Mouse (Mus musculus): ENCODE data around the gene Fars2. TPM values are rescaled to one million over a fixed set of nuclear protein-coding genes. Genes with fewer than 3 reads are reported as not detected.

Fars2 gene
- polyA plus RNA-seq, 1 experiment from 2014 or later, result 32.5 TPM

DNA sequence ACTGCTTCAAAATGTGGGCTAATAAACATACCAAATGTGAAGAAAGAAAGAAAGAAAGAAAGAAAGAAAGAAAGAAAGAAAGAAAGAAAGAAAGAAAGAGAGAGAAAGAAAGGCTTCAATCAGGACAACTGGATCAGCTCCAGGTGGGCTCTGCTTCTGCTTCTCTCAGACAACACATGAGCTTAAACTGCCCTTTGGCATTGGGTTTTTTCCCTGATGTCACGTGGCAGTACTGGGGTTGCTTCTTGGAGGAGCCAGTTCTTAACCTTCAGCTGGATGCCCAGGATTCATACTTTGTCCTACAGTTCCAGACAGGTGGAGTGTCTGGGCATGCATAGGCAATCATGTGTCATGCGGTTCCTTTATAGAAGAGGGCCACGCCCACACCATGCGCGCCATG, 493.2 kb downstream of the Fars2 start:
- Histone ChIP-seq H3K9me3 (ENCODE audit: control insufficient read depth, low read length) (0 out of 2 replicates have a peak, but pooled peaks cover 5% of the 10 kb centered on the region), H3K9ac (ENCODE audit: low read depth, low read length) (no peak overlapping the region), H3K27me3 (replicated peaks; ENCODE audit: control insufficient read depth, insufficient read depth, low read length) (no peaks in the 10 kb centered on the region), H3K27ac (replicated peaks; ENCODE audit: low read depth, low read length) (no peak overlapping the region), H3K4me2 (ENCODE audit: low read depth, low read length) (no peak overlapping the region), H3K4me1 (ENCODE audit: control insufficient read depth, insufficient read depth, low read length) (no peaks in the 10 kb centered on the region), H3K4me3 (ENCODE audit: low read depth, low read length) (no peak overlapping the region), H3K36me3 (ENCODE audit: control insufficient read depth, insufficient read depth, low read length) (no peaks in the 10 kb centered on the region)
- 92% methylated on average over 5 of the region's 5 CpGs for WGBS
- DNase-seq (ENCODE audit: low spot score), result no peak
- ATAC-seq (ENCODE audit: low read depth), result no peak

DNA sequence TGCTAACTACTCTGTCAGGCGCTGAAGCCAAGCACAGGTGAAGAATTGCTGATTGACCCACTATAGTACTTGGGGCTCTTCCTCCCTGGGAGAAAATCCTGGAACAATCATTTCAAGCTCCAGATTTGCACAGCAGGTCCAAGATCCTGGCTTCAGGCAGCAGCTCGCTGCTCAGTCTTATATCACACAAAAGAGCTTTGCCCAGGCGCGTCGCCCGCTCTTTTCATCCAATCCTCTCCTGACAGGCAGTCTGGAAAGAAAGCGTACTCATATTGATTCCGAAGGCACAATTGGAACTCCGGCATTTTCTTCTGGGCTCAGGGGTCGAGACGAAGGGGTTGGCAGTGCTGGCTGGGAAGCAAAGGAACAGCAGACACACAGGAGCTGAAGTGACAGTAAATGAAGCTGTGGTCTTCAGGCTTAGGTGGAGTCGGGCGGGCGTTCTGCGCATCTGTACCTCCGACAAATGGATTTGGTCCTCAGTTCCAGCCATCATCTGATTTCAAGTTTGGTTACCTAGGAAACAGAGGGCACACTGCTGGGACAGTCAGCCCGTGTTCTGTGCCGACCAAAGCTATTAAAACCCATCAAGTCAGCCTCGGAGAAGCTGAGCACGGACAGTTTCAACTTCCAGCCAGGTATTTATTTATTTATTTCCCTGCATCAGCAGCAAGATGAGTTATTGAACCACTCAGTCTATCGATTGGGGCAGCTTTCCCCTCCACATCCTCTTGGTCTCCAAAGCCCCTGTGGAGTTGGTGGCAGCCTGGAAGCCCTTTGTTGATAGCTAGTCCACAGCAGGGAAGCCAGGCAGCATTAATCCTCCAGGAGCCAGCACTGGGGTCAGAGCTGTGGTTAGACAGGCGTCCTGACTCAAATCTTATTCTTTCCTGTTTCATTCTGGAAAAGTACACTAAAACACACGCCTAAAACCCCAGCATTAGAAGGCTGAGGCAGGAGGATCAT, 495.9 kb downstream of the Fars2 start:
- no peaks in the 10 kb centered on the region for H3K27me3 ChIP-seq (replicated peaks; ENCODE audit: control insufficient read depth, insufficient read depth, low read length)
- no peaks in the 10 kb centered on the region for H3K36me3 ChIP-seq (ENCODE audit: control insufficient read depth, insufficient read depth, low read length)
- H3K4me1 ChIP-seq (ENCODE audit: control insufficient read depth, insufficient read depth, low read length), result no peaks in the 10 kb centered on the region
- DNase-seq (ENCODE audit: low spot score) (peak; percentile 1), ATAC-seq (ENCODE audit: low read depth) (no peak; the same call in 1 of the 2 replicates)
- H3K4me3 ChIP-seq (ENCODE audit: low read depth, low read length), result no peak overlapping the region
- 54% methylated on average over 23 of the region's 23 CpGs for WGBS
- H3K9me3 ChIP-seq (ENCODE audit: control insufficient read depth, low read length), result 0 out of 2 replicates have a peak, but pooled peaks cover 5% of the 10 kb centered on the region
- no peak overlapping the region for H3K27ac ChIP-seq (replicated peaks; ENCODE audit: low read depth, low read length)
- H3K4me2 ChIP-seq (ENCODE audit: low read depth, low read length), result peak overlapping the region; percentile 26
- no peak overlapping the region for H3K9ac ChIP-seq (ENCODE audit: low read depth, low read length)

DNA sequence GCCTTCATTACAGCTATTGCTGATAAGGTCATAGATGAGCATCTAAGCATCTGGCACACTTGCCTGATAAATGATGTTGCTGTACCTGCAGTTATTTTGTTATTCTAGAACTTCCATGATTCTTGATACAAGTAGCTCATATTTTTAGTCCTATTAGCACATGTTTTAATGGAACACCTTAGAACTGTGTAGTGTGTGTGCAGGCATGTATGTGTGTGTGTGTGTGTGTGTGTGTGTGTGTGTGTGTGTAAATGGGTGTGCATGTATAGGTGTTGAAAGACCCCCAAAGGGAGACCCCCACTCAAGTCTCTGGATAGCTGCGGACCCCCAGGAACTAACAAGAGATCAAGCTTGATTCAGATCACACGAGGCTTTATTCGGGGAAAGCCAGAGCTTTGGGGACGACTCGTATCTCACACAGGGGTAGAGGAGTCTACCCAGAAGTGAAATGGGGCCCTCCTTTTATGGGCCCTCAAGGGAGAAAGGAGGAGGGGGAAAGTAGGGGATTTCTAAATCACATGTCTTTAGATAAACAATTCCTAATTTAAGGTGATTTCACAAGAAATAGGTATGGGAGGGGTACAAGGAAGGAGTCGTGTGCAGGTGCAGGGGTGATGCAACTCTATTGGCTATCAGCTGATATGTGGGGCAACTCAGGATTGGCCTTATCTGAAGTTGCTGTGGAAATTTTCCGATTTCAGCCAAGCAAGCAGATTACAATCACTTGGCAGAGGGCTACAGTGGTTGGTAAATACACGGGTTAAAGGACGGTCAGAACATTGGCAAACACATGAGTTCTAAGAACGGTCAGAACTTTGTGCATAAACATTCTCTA, 503.5 kb downstream of the Fars2 start:
- WGBS, result 83% methylated on average over 10 of the region's 10 CpGs
- H3K36me3 ChIP-seq (ENCODE audit: control insufficient read depth, insufficient read depth, low read length), result no peaks in the 10 kb centered on the region
- no peak overlapping the region for H3K4me2 ChIP-seq (ENCODE audit: low read depth, low read length)
- H3K4me3 ChIP-seq (ENCODE audit: low read depth, low read length), result no peak overlapping the region
- H3K9me3 ChIP-seq (ENCODE audit: control insufficient read depth, low read length), result no peaks in the 10 kb centered on the region
- ATAC-seq (ENCODE audit: low read depth) (no peak), DNase-seq (ENCODE audit: low spot score) (no peak)
- H3K4me1 ChIP-seq (ENCODE audit: control insufficient read depth, insufficient read depth, low read length), result no peaks in the 10 kb centered on the region
- no peak overlapping the region for H3K27ac ChIP-seq (replicated peaks; ENCODE audit: low read depth, low read length)
- no peak overlapping the region for H3K9ac ChIP-seq (ENCODE audit: low read depth, low read length)
- H3K27me3 ChIP-seq (replicated peaks; ENCODE audit: control insufficient read depth, insufficient read depth, low read length), result no peaks in the 10 kb centered on the region

DNA sequence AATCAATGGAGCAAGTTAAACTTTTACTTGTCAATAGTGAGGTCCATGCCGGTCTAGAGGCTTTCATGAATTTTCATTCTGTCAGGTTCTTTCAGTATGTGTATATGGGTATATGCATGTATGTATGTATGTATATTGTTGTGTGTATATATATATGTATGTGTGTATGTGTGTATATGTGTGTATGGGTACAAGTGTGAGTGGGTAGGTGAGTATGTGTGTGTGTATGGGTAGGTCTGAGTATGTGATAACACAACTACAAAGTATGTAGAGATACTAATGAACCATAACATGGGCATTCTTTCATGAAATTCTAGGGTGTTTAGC, 504.1 kb downstream of the Fars2 start:
- no peak overlapping the region for H3K4me2 ChIP-seq (ENCODE audit: low read depth, low read length)
- H3K9ac ChIP-seq (ENCODE audit: low read depth, low read length), result no peak overlapping the region
- no peaks in the 10 kb centered on the region for H3K9me3 ChIP-seq (ENCODE audit: control insufficient read depth, low read length)
- 93% methylated on average over 1 of the region's 1 CpGs for WGBS
- no peak overlapping the region for H3K27ac ChIP-seq (replicated peaks; ENCODE audit: low read depth, low read length)
- H3K4me3 ChIP-seq (ENCODE audit: low read depth, low read length), result no peak overlapping the region
- ATAC-seq (ENCODE audit: low read depth) (no peak), DNase-seq (ENCODE audit: low spot score) (no peak)
- no peaks in the 10 kb centered on the region for H3K27me3 ChIP-seq (replicated peaks; ENCODE audit: control insufficient read depth, insufficient read depth, low read length)
- no peaks in the 10 kb centered on the region for H3K4me1 ChIP-seq (ENCODE audit: control insufficient read depth, insufficient read depth, low read length)
- no peaks in the 10 kb centered on the region for H3K36me3 ChIP-seq (ENCODE audit: control insufficient read depth, insufficient read depth, low read length)

DNA sequence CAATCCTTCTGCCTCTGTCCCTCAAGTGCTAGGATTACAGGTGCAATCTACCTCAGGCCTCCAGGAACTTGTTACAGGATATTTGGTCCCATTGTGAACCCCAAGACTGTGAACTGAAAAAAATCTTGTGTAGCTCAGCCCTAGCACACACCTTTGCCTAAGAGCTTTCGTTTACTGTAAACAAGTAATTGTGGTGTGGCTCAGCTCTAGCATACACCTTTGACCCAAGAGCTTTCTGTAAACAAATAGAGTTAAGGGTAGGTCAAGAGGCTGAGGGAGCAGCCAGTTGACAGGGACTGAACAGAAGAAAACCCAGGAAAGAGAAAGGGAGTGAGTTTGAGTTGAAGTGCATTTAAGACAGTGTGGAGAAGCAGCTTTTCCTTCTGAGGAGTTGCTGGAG, 506.3 kb downstream of the Fars2 start:
- Histone ChIP-seq H3K9me3 (ENCODE audit: control insufficient read depth, low read length) (no peaks in the 10 kb centered on the region), H3K27me3 (replicated peaks; ENCODE audit: control insufficient read depth, insufficient read depth, low read length) (no peaks in the 10 kb centered on the region), H3K27ac (replicated peaks; ENCODE audit: low read depth, low read length) (no peak overlapping the region), H3K9ac (ENCODE audit: low read depth, low read length) (no peak overlapping the region), H3K4me3 (ENCODE audit: low read depth, low read length) (no peak overlapping the region), H3K4me1 (ENCODE audit: control insufficient read depth, insufficient read depth, low read length) (no peaks in the 10 kb centered on the region), H3K36me3 (ENCODE audit: control insufficient read depth, insufficient read depth, low read length) (no peaks in the 10 kb centered on the region), H3K4me2 (ENCODE audit: low read depth, low read length) (no peak overlapping the region)
- DNase-seq (ENCODE audit: low spot score) (no peak), ATAC-seq (ENCODE audit: low read depth) (no peak)
- 63% methylated on average over 1 of the region's 1 CpGs for WGBS

DNA sequence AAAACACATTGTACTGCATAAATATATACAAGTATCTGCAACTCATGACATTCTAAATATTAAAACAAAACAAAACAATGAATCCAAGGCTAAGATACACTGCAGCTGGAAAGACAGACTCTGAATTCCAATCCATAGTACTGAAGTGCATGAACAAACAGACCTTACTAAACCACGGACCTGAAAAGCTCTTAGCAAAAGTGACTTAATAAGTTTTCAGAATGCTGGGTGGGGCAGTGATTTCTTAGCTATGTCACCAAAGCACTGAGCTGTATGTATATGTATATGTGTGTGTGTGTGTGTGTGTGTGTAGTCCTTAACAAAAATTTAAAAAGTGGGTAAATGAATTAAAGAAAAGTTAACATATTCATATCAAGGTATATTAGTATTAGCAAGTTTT, 511.9 kb downstream of the Fars2 start:
- no peak for ATAC-seq (ENCODE audit: low read depth)
- H3K9ac ChIP-seq (ENCODE audit: low read depth, low read length), result no peak overlapping the region

DNA sequence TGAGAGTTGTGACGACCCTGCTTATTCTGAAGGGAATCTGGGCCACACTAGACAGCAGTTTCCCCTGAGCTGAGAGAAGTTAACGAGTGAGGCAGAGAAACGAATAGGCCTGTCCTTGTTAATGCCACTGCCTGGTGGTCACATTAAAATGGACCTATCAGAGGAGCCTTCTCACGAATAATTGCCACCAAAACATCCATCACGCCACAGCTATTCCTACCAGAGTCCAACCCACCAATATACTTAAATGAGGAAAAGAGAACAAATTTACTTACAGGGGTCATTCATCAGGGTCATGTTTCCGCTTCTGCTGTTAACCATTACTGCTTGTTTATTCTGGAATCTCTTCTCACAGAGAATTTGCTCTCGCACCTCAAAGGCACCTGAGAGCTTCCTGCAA, 531.0 kb downstream of the Fars2 start:
- 38% methylated on average over 7 of the region's 7 CpGs for WGBS

More for the DNA sequence above, 511.9 kb downstream of the Fars2 start:
- no peak overlapping the region for H3K4me3 ChIP-seq (ENCODE audit: low read depth, low read length)
- no peaks in the 10 kb centered on the region for H3K4me1 ChIP-seq (ENCODE audit: control insufficient read depth, insufficient read depth, low read length)
- 88% methylated on average over 1 of the region's 1 CpGs for WGBS
- H3K27ac ChIP-seq (replicated peaks; ENCODE audit: low read depth, low read length), result no peak overlapping the region
- H3K27me3 ChIP-seq (replicated peaks; ENCODE audit: control insufficient read depth, insufficient read depth, low read length), result no peaks in the 10 kb centered on the region
- H3K9me3 ChIP-seq (ENCODE audit: control insufficient read depth, low read length), result no peaks in the 10 kb centered on the region
- H3K4me2 ChIP-seq (ENCODE audit: low read depth, low read length), result no peak overlapping the region
- no peak for DNase-seq (ENCODE audit: low spot score)
- H3K36me3 ChIP-seq (ENCODE audit: control insufficient read depth, insufficient read depth, low read length), result no peaks in the 10 kb centered on the region

DNA sequence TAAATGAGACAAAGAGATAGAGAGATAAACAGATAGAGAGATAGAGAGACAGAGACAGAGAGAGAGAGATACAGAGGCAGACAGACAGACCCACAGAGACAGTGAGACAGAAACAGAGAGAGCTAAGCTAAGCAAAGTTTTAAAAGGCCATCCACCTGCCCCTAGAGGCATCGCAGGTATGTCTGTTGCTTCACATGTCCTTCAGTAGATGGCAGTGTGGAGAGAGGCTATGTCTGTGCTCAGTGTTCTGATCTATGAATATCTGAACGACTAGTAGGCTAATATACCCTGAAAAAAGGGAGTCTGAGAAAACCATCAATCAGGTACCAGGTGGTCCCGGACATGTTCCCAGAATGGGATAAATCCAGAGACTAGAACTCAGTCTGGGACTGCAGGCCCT, 537.0 kb downstream of the Fars2 start:
- no peak for DNase-seq (ENCODE audit: low spot score)
- ATAC-seq (ENCODE audit: low read depth), result no peak
- no peak overlapping the region for H3K27ac ChIP-seq (replicated peaks; ENCODE audit: low read depth, low read length)
- WGBS, result 81% methylated on average over 3 of the region's 3 CpGs
- no peaks in the 10 kb centered on the region for H3K36me3 ChIP-seq (ENCODE audit: control insufficient read depth, insufficient read depth, low read length)
- no peak overlapping the region for H3K4me2 ChIP-seq (ENCODE audit: low read depth, low read length)
- no peaks in the 10 kb centered on the region for H3K9me3 ChIP-seq (ENCODE audit: control insufficient read depth, low read length)
- no peak overlapping the region for H3K9ac ChIP-seq (ENCODE audit: low read depth, low read length)
- H3K4me3 ChIP-seq (ENCODE audit: low read depth, low read length), result no peak overlapping the region
- no peaks in the 10 kb centered on the region for H3K27me3 ChIP-seq (replicated peaks; ENCODE audit: control insufficient read depth, insufficient read depth, low read length)
- no peaks in the 10 kb centered on the region for H3K4me1 ChIP-seq (ENCODE audit: control insufficient read depth, insufficient read depth, low read length)

More for the DNA sequence above, 531.0 kb downstream of the Fars2 start:
- H3K9me3 ChIP-seq (ENCODE audit: control insufficient read depth, low read length), result no peaks in the 10 kb centered on the region
- DNase-seq (ENCODE audit: low spot score), result no peak
- H3K4me2 ChIP-seq (ENCODE audit: low read depth, low read length), result no peak overlapping the region
- no peaks in the 10 kb centered on the region for H3K36me3 ChIP-seq (ENCODE audit: control insufficient read depth, insufficient read depth, low read length)
- no peaks in the 10 kb centered on the region for H3K4me1 ChIP-seq (ENCODE audit: control insufficient read depth, insufficient read depth, low read length)
- no peak overlapping the region for H3K4me3 ChIP-seq (ENCODE audit: low read depth, low read length)
- no peak overlapping the region for H3K9ac ChIP-seq (ENCODE audit: low read depth, low read length)
- ATAC-seq (ENCODE audit: low read depth), result no peak
- H3K27me3 ChIP-seq (replicated peaks; ENCODE audit: control insufficient read depth, insufficient read depth, low read length), result no peaks in the 10 kb centered on the region
- no peak overlapping the region for H3K27ac ChIP-seq (replicated peaks; ENCODE audit: low read depth, low read length)

Measured in embryonic facial prominence, embryonic 14.5 days (tissue).